Mouse (Mus musculus) liver, embryonic 11.5 days (tissue): Measurements from ENCODE around the gene Tmem186. TPM values are rescaled to one million over a fixed set of nuclear protein-coding genes. Genes with fewer than 3 reads are reported as not detected.

Experiments
- ATAC-seq: fragments of 200-750 bp; cut with Nextera tagmentation; replicated peaks from 2 replicates; pipeline ENCODE4 v1.8.0; 2017; ENCODE audit warnings: moderate number of reproducible peaks, mild to moderate bottlenecking, moderate TSS enrichment, moderate library complexity; ENCODE audit not compliant: low FRiP score
- DNase-seq: peaks from one replicate; pipeline ENCODE4 v3.0.0-alpha.2; 2017; ENCODE audit warnings: low spot score
- H3K27ac ChIP-seq: fragments of 300-500 bp; sonication (generic); 2 replicates; pipeline ENCODE4 v1.5.1; 2014; ENCODE audit warnings: mild to moderate bottlenecking, low read depth, low read length, control low read depth
- H3K27me3 ChIP-seq: fragments of 300-500 bp; sonication (generic); replicated peaks from 2 replicates; pipeline ENCODE4 v1.6.1; 2014; ENCODE audit warnings: low read length, mixed read lengths; ENCODE audit not compliant: control insufficient read depth, insufficient read depth
- H3K36me3 ChIP-seq: fragments of 300-500 bp; sonication (generic); 2 replicates; pipeline ENCODE4 v1.6.1; 2014; ENCODE audit warnings: mild to moderate bottlenecking, low read length, moderate library complexity, mixed read lengths; ENCODE audit not compliant: control insufficient read depth, insufficient read depth
- H3K4me1 ChIP-seq: fragments of 300-500 bp; sonication (generic); replicated peaks from 2 replicates; pipeline ENCODE4 v1.6.1; 2014; ENCODE audit warnings: low read length, mixed read lengths; ENCODE audit not compliant: control insufficient read depth, insufficient read depth
- H3K4me2 ChIP-seq: fragments of 300-500 bp; sonication (generic); 2 replicates; pipeline ENCODE4 v1.6.1; 2014; ENCODE audit warnings: mild to moderate bottlenecking, control low read depth, moderate library complexity
- H3K4me3 ChIP-seq: fragments of 300-500 bp; sonication (generic); 2 replicates; pipeline ENCODE4 v1.5.1; 2014; ENCODE audit warnings: low read depth, low read length, control low read depth
- H3K9ac ChIP-seq: fragments of 300-500 bp; sonication (generic); 2 replicates; pipeline ENCODE4 v1.6.1; 2014; ENCODE audit warnings: low read depth, low read length, control low read depth
- H3K9me3 ChIP-seq: fragments of 300-500 bp; sonication (generic); 2 replicates; pipeline ENCODE4 v1.6.1; 2016; ENCODE audit warnings: low read length, inconsistent platforms, mixed read lengths; ENCODE audit not compliant: control insufficient read depth
- WGBS: fragments of 180-500 bp; shearing (Covaris S2); extraction: QIAGEN DNeasy Blood & Tissue Kit; methylation state at CpG from one replicate; pipeline ENCODE4 v1.1.7; 2014; 5-methylcytosine and 5-hydroxymethylcytosine counted together
- polyA plus RNA-seq: library from polyadenylated mRNA; unstranded; fragments of >200 nt; fragmentation: Nextera tagmentation; extraction: Ambion mirVana; gene quantifications from 2 replicates; pipeline ENCODE4 v1.2.1, GENCODE M21; 2014

Tmem186 gene
- polyA plus RNA-seq, 1 experiment from 2014 or later, result 16.4 TPM

DNA sequence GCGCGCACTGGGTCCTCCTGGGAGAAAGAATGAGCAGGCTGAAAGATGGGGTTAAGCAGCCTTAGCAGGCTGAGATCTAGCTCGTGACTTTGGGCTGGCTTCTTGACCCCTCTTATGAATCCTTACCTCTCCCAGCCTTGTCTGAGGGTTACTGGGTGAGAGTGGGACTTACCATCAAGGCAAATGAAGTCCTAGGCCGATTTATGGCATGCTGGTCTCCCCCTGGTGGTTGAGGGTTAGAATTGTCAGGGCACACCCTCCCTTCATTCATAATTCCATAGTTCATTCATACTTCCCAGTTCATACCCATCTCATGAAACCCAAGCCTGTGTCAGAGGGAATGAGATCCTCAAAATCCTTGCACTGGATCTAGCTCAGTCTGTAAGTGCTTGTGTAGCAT is 39.3 kb upstream of the Tmem186 start:
- H3K4me1 ChIP-seq, result peaks cover 30% of the 10 kb centered on the region
- DNase-seq, result no peak
- 0 out of 2 replicates have a peak overlapping the region, but pooled peaks have one; percentile 38 for H3K27ac ChIP-seq
- H3K36me3 ChIP-seq, result no peaks in the 10 kb centered on the region
- no peak overlapping the region for H3K4me3 ChIP-seq
- H3K9ac ChIP-seq, result no peak overlapping the region; the same call in 1 of the 2 replicates
- H3K4me2 ChIP-seq, result peak overlapping the region; percentile 33
- peaks cover 4% of the 10 kb centered on the region; the same call in 1 of the 2 replicates for H3K27me3 ChIP-seq
- no peak for ATAC-seq
- 54% methylated on average over 4 of the region's 4 CpGs for WGBS
- no peaks in the 10 kb centered on the region for H3K9me3 ChIP-seq

DNA sequence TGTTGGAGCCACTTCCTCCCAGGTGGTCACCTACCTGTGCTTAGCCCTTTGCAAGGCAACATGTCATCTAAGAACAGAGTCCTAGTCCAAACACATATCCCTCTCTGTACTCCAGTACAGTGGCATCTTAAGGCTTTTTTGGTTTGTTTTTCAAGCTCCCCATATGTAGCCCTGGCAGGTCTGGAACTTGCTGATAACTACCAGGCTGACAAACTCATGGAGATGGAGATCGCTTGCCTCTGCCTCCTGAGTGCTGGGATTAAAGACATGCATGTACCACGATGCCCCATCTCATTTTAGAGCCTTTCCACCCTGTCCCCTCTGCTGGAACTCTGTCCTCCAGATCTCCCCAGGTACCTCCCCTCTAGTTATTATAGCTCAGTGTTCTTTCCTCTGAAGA is 38.7 kb upstream of the Tmem186 start:
- no peaks in the 10 kb centered on the region for H3K36me3 ChIP-seq
- peak overlapping the region; percentile 42; the same call in 1 of the 2 replicates for H3K27ac ChIP-seq
- no peak overlapping the region; the same call in 1 of the 2 replicates for H3K9ac ChIP-seq
- H3K4me1 ChIP-seq, result peaks cover 30% of the 10 kb centered on the region
- no peaks in the 10 kb centered on the region for H3K9me3 ChIP-seq
- ATAC-seq, result peak; percentile 46
- H3K4me3 ChIP-seq, result no peak overlapping the region
- H3K4me2 ChIP-seq, result peak overlapping the region; percentile 33
- peaks cover 4% of the 10 kb centered on the region; the same call in 1 of the 2 replicates for H3K27me3 ChIP-seq
- no peak for DNase-seq
- WGBS, result 42% methylated on average over 2 of the region's 2 CpGs

DNA sequence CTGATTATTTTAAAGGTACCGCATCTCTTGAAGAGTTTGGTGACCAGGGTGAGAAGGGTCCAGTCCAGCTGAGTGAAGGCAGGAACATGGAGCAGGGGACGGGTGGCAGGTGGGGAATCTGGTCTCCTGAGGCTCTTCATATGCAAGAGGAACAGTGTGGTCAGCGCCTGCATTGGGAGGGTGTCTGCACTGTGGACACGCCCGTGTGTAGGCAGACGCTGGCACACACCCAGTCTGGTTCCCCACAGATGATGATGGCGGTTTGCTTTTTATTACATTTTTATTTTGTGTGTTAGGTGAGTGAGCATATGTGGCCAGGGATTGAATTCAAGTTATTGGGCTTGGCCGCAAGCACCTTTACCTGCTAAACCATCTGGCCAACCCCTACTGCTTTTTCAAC is 38.0 kb upstream of the Tmem186 start:
- Histone ChIP-seq H3K4me3 (no peak overlapping the region), H3K9me3 (no peaks in the 10 kb centered on the region), H3K27me3 (peaks cover 4% of the 10 kb centered on the region; the same call in 1 of the 2 replicates), H3K36me3 (no peaks in the 10 kb centered on the region), H3K4me1 (peaks cover 37% of the 10 kb centered on the region), H3K9ac (no peak overlapping the region), H3K27ac (0 out of 2 replicates have a peak overlapping the region, but pooled peaks have one; percentile 42), H3K4me2 (peak overlapping the region; percentile 28)
- no peak; the same call in 1 of the 2 replicates for ATAC-seq
- DNase-seq, result no peak
- 66% methylated on average over 8 of the region's 8 CpGs for WGBS

DNA sequence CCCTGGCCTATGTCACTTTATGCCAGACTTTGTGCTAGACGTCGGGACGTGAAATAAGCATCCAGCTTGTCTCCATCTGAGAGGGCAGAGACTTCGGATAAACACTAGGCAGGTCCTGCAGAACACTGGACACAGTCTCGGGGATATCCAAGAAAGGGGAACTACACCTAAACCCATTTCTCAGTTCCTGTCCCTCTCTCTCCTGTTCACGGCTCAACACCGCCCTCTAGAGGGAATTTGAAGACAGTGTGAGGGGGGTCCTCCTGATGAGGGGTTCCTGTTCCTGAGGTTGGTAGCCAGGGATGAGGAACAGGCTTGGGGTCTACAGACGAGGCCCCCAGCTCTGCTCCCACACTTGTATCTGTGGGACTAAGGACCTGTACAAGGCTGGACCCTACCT is 36.7 kb upstream of the Tmem186 start:
- H3K27me3 ChIP-seq, result peaks cover 4% of the 10 kb centered on the region; the same call in 1 of the 2 replicates
- H3K4me2 ChIP-seq, result peak overlapping the region; percentile 48
- no peak for DNase-seq
- H3K27ac ChIP-seq, result no peak overlapping the region
- H3K4me3 ChIP-seq, result no peak overlapping the region
- H3K9me3 ChIP-seq, result no peaks in the 10 kb centered on the region
- peaks cover 47% of the 10 kb centered on the region for H3K4me1 ChIP-seq
- no peak for ATAC-seq
- no peaks in the 10 kb centered on the region for H3K36me3 ChIP-seq
- no peak overlapping the region for H3K9ac ChIP-seq
- WGBS, result 2% methylated on average over 8 of the region's 8 CpGs

DNA sequence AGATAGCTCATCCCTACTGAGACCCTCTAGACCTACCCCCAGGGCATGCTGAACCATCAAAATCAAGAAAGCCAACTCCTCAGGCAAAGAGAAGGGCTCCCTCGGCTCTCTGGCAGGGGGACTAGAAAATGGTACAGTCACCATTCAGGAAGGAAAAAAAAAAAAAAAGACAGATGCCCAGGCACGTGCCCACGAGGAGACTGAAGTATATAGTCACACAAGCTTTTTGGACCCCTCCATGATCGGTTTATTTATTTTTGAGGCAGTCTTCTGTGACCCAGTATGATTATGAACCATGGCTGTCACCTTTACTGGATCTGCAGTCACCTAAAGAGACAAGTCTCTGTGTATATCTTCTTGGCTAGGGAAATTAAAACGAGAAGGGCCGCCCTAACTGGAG is 35.8 kb upstream of the Tmem186 start:
- Histone ChIP-seq H3K36me3 (no peaks in the 10 kb centered on the region), H3K4me2 (no peak overlapping the region), H3K4me1 (peaks cover 41% of the 10 kb centered on the region), H3K4me3 (no peak overlapping the region), H3K27me3 (peaks cover 4% of the 10 kb centered on the region; the same call in 1 of the 2 replicates), H3K9me3 (no peaks in the 10 kb centered on the region), H3K9ac (no peak overlapping the region), H3K27ac (no peak overlapping the region)
- DNase-seq (no peak), ATAC-seq (no peak)
- 72% methylated on average over 6 of the region's 6 CpGs for WGBS

DNA sequence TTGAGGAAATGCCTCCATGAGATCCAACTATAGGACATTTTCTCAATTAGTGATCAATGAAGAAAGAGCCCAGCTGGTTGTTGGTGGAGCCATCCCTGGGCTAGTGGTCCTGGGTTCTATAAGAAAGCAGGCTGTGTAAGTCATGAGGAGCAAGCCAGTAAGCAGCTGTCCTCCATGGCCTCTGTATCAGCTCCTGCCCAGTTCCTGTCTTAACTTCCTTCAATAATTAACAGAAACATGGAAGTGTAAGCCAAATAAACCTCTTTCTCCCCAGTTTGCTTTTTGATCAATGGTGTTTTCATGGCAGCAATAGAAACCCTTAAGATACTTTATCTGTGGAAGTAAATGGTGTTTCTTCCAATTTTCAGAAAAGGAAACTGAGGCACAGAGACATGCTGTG is 35.3 kb upstream of the Tmem186 start:
- Histone ChIP-seq H3K4me2 (peak overlapping the region; percentile 97), H3K9ac (peak overlapping the region; percentile 74), H3K9me3 (no peaks in the 10 kb centered on the region), H3K4me3 (peak overlapping the region; percentile 70; the same call in 1 of the 2 replicates), H3K4me1 (peaks cover 43% of the 10 kb centered on the region), H3K36me3 (no peaks in the 10 kb centered on the region), H3K27ac (no peak overlapping the region), H3K27me3 (peaks cover 4% of the 10 kb centered on the region; the same call in 1 of the 2 replicates)
- DNase-seq (no peak), ATAC-seq (no peak)

DNA sequence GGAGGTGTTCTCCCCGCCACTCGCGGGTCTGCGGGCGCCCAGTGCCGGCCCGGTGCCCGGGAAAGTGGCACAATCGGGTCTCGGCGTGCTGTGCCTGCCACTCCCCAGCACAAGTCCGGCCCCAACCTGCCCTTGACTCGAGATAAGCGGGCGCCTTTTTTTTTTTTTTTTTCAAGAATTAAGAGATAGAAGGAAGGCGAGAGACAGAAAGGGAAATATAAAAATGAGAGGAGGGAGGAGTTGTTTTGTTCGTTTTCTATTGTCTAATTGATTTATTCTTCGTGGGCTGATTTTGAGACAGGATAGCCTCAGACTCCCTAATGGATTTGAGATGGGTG is 34.8 kb upstream of the Tmem186 start:
- Histone ChIP-seq H3K36me3 (no peaks in the 10 kb centered on the region), H3K9me3 (no peaks in the 10 kb centered on the region), H3K4me3 (peak overlapping the region; percentile 70), H3K4me1 (peaks cover 48% of the 10 kb centered on the region), H3K27ac (peak overlapping the region; percentile 55), H3K27me3 (peaks cover 4% of the 10 kb centered on the region; the same call in 1 of the 2 replicates), H3K9ac (peak overlapping the region; percentile 74), H3K4me2 (peak overlapping the region; percentile 97)
- DNase-seq, result no peak
- no peak for ATAC-seq
- WGBS, result 0% methylated on average over 18 of the region's 18 CpGs

DNA sequence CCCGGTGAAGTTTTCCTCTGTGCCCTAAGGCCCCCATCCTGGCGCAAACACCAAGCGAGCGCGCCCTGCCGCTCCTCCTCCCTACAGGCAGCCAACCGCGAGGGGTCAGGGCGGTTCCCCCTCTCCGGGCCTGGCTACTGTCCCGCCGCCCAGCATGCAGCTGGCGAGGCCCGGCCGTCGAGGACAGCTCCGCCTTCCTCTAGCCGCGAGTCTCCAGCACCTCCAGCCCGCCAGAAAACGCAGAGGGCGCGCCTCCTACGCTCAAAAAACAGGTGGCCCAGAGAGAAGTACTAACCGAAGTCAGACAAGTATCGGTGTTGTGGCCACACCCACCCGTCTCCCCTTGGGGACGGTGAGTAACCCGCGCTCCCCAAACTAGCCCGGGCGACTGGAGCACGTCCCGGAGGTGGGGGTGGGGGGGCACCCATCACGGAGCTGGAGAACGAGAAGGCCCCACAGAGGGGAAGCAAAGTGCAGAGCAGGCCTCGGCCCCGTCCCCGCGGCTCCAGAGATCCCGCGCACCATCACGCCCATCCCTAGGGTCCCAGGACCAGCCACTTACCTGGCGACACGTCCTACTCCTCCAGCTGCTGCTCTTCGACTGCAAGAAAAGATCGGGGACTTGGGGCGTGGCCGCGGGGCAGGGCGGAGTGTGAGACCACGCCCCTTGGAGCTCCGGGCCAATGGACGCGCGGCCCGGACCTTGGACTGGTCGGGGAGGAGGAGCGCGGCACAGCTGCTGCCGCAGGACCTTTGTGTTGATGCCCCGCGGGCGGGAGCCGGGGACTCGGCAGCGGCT is 34.2 kb upstream of the Tmem186 start, which contains the start of gene Carhsp1:
Gene Carhsp1, minus strand, starts transcription at position 605 of the 799 bp plus-strand sequence.
- H3K9me3 ChIP-seq, result no peaks in the 10 kb centered on the region
- no peaks in the 10 kb centered on the region for H3K36me3 ChIP-seq
- under 1% methylated on average over 60 of the region's 67 CpGs for WGBS
- peak; percentile 86 for ATAC-seq
- peak within 1 kb of the TSS; percentile 86 for H3K27ac ChIP-seq
- peak within 1 kb of the TSS; percentile 97 for H3K4me2 ChIP-seq
- peak within 1 kb of the TSS; percentile 74 for H3K9ac ChIP-seq
- peaks cover 4% of the 10 kb centered on the region; the same call in 1 of the 2 replicates for H3K27me3 ChIP-seq
- H3K4me3 ChIP-seq, result peak within 1 kb of the TSS; percentile 70
- peaks cover 52% of the 10 kb centered on the region for H3K4me1 ChIP-seq
- DNase-seq, result peak; percentile 93
